Mouse (Mus musculus): ENCODE results near the gene Ifih1. TPM values are rescaled to one million over a fixed set of nuclear protein-coding genes. Genes with fewer than 3 reads are reported as not detected.

The Ifih1 gene
- polyA plus RNA-seq, 1 experiment from 2014 or later: 0.43 TPM

GRCm38 (mm10) chr2:62623024-62623441, 23.0 kb downstream of the Ifih1 start:
- Histone ChIP-seq H3K27ac (replicated peaks) (no peak overlapping the region), H3K27me3 (ENCODE audit: low read depth, poor library complexity, severe bottlenecking) (no peaks in the 10 kb centered on the region), H3K4me1 (no peaks in the 10 kb centered on the region), H3K4me3 (no peak overlapping the region), H3K36me3 (no peaks in the 10 kb centered on the region), H3K9me3 (replicated peaks) (no peaks in the 10 kb centered on the region)
- 92% methylated on average over 8 of the region's 8 CpGs for whole genome bisulfite sequencing
- DNase-seq (ENCODE audit: low spot score): no peak

GRCm38 (mm10) chr2:62619679-62620078, 26.4 kb downstream of the Ifih1 start:
- 76% methylated on average over 2 of the region's 2 CpGs for WGBS
- Histone ChIP-seq H3K4me3 (no peak overlapping the region), H3K4me1 (no peaks in the 10 kb centered on the region)

GRCm38 (mm10) chr2:62618934-62619341, 27.1 kb downstream of the Ifih1 start:
- Histone ChIP-seq H3K27ac (replicated peaks) (no peak overlapping the region), H3K4me3 (no peak overlapping the region), H3K9me3 (replicated peaks) (no peaks in the 10 kb centered on the region), H3K4me1 (no peaks in the 10 kb centered on the region), H3K36me3 (no peaks in the 10 kb centered on the region), H3K27me3 (ENCODE audit: low read depth, poor library complexity, severe bottlenecking) (no peaks in the 10 kb centered on the region)
- 84% methylated on average over 7 of the region's 7 CpGs for WGBS
- no peak for DNase-seq (ENCODE audit: low spot score)

More at GRCm38 (mm10) chr2:62619679-62620078, 26.4 kb downstream of the Ifih1 start:
- H3K9me3 ChIP-seq (replicated peaks): no peaks in the 10 kb centered on the region
- no peaks in the 10 kb centered on the region for H3K27me3 ChIP-seq (ENCODE audit: low read depth, poor library complexity, severe bottlenecking)
- no peak for DNase-seq (ENCODE audit: low spot score)
- no peaks in the 10 kb centered on the region for H3K36me3 ChIP-seq
- no peak overlapping the region for H3K27ac ChIP-seq (replicated peaks)

- Histone ChIP-seq H3K9me3 (replicated peaks) (no peaks in the 10 kb centered on the region), H3K27ac (replicated peaks) (no peak overlapping the region), H3K4me3 (no peak overlapping the region), H3K36me3 (no peaks in the 10 kb centered on the region), H3K27me3 (ENCODE audit: low read depth, poor library complexity, severe bottlenecking) (no peaks in the 10 kb centered on the region), H3K4me1 (no peaks in the 10 kb centered on the region)
- no peak for DNase-seq (ENCODE audit: low spot score)
- 96% methylated on average over 4 of the region's 4 CpGs for WGBS
These were observed 32.9 kb downstream of the Ifih1 start for GRCm38 (mm10) chr2:62613133-62613532.

- WGBS: 96% methylated on average over 16 of the region's 16 CpGs
- H3K9me3 ChIP-seq (replicated peaks): no peaks in the 10 kb centered on the region
- no peaks in the 10 kb centered on the region for H3K27me3 ChIP-seq (ENCODE audit: low read depth, poor library complexity, severe bottlenecking)
- H3K36me3 ChIP-seq: no peaks in the 10 kb centered on the region
- no peak overlapping the region for H3K4me3 ChIP-seq
- no peaks in the 10 kb centered on the region for H3K4me1 ChIP-seq
- DNase-seq (ENCODE audit: low spot score): no peak
- H3K27ac ChIP-seq (replicated peaks): no peak overlapping the region
These were observed 39.9 kb downstream of the Ifih1 start for GRCm38 (mm10) chr2:62606205-62606604.

- Histone ChIP-seq H3K27me3 (ENCODE audit: low read depth, poor library complexity, severe bottlenecking) (no peaks in the 10 kb centered on the region), H3K36me3 (no peaks in the 10 kb centered on the region), H3K9me3 (replicated peaks) (no peaks in the 10 kb centered on the region), H3K4me3 (no peak overlapping the region), H3K4me1 (no peaks in the 10 kb centered on the region), H3K27ac (replicated peaks) (no peak overlapping the region)
- no peak for DNase-seq (ENCODE audit: low spot score)
- 88% methylated on average over 5 of the region's 5 CpGs for WGBS
These were observed 42.5 kb downstream of the Ifih1 start for GRCm38 (mm10) chr2:62603530-62603929.

GRCm38 (mm10) chr2:62596586-62596985, 49.5 kb downstream of the Ifih1 start:
- no peaks in the 10 kb centered on the region for H3K9me3 ChIP-seq (replicated peaks)
- H3K36me3 ChIP-seq: no peaks in the 10 kb centered on the region
- DNase-seq (ENCODE audit: low spot score): no peak
- H3K4me1 ChIP-seq: no peaks in the 10 kb centered on the region
- H3K27ac ChIP-seq (replicated peaks): no peak overlapping the region
- no peaks in the 10 kb centered on the region for H3K27me3 ChIP-seq (ENCODE audit: low read depth, poor library complexity, severe bottlenecking)
- 91% methylated on average over 5 of the region's 5 CpGs for WGBS
- no peak overlapping the region for H3K4me3 ChIP-seq

- H3K9me3 ChIP-seq (replicated peaks): no peaks in the 10 kb centered on the region
- H3K27me3 ChIP-seq (ENCODE audit: low read depth, poor library complexity, severe bottlenecking): no peaks in the 10 kb centered on the region
- DNase-seq (ENCODE audit: low spot score): no peak
- no peak overlapping the region for H3K4me3 ChIP-seq
- no peak overlapping the region for H3K27ac ChIP-seq (replicated peaks)
- WGBS: 89% methylated on average over 2 of the region's 2 CpGs
- no peaks in the 10 kb centered on the region for H3K36me3 ChIP-seq
- no peaks in the 10 kb centered on the region for H3K4me1 ChIP-seq
These were observed 51.6 kb downstream of the Ifih1 start for GRCm38 (mm10) chr2:62594491-62594890.

GRCm38 (mm10) chr2:62591555-62591954, 54.5 kb downstream of the Ifih1 start:
- DNase-seq (ENCODE audit: low spot score): no peak
- Histone ChIP-seq H3K4me1 (no peaks in the 10 kb centered on the region), H3K27ac (replicated peaks) (no peak overlapping the region), H3K36me3 (no peaks in the 10 kb centered on the region), H3K4me3 (no peak overlapping the region), H3K9me3 (replicated peaks) (no peaks in the 10 kb centered on the region), H3K27me3 (ENCODE audit: low read depth, poor library complexity, severe bottlenecking) (no peaks in the 10 kb centered on the region)
- WGBS: 75% methylated on average over 3 of the region's 3 CpGs

- Histone ChIP-seq H3K4me3 (no peak overlapping the region), H3K27me3 (ENCODE audit: low read depth, poor library complexity, severe bottlenecking) (no peaks in the 10 kb centered on the region), H3K4me1 (no peaks in the 10 kb centered on the region), H3K36me3 (no peaks in the 10 kb centered on the region), H3K9me3 (replicated peaks) (no peaks in the 10 kb centered on the region), H3K27ac (replicated peaks) (no peak overlapping the region)
- no peak for DNase-seq (ENCODE audit: low spot score)
- WGBS: 83% methylated on average over 4 of the region's 4 CpGs
These were observed 56.7 kb downstream of the Ifih1 start for GRCm38 (mm10) chr2:62589333-62589732.

GRCm38 (mm10) chr2:62585769-62586168, 60.3 kb downstream of the Ifih1 start:
- DNase-seq (ENCODE audit: low spot score): no peak
- WGBS: 90% methylated on average over 5 of the region's 5 CpGs
- Histone ChIP-seq H3K9me3 (replicated peaks) (no peaks in the 10 kb centered on the region), H3K36me3 (no peaks in the 10 kb centered on the region), H3K4me1 (no peaks in the 10 kb centered on the region), H3K4me3 (no peak overlapping the region), H3K27ac (replicated peaks) (no peak overlapping the region), H3K27me3 (ENCODE audit: low read depth, poor library complexity, severe bottlenecking) (no peaks in the 10 kb centered on the region)

GRCm38 (mm10) chr2:62574962-62575361, 71.1 kb downstream of the Ifih1 start:
- H3K36me3 ChIP-seq: no peaks in the 10 kb centered on the region
- DNase-seq (ENCODE audit: low spot score): no peak
- H3K9me3 ChIP-seq (replicated peaks): no peaks in the 10 kb centered on the region
- H3K4me1 ChIP-seq: no peaks in the 10 kb centered on the region
- no peak overlapping the region for H3K4me3 ChIP-seq
- H3K27ac ChIP-seq (replicated peaks): no peak overlapping the region
- WGBS: 84% methylated on average over 3 of the region's 3 CpGs
- H3K27me3 ChIP-seq (ENCODE audit: low read depth, poor library complexity, severe bottlenecking): no peaks in the 10 kb centered on the region

GRCm38 (mm10) chr2:62574250-62574649, 71.8 kb downstream of the Ifih1 start:
- no peaks in the 10 kb centered on the region for H3K9me3 ChIP-seq (replicated peaks)
- WGBS: 86% methylated on average over 7 of the region's 7 CpGs
- H3K27ac ChIP-seq (replicated peaks): no peak overlapping the region
- H3K4me3 ChIP-seq: no peak overlapping the region
- no peaks in the 10 kb centered on the region for H3K27me3 ChIP-seq (ENCODE audit: low read depth, poor library complexity, severe bottlenecking)
- H3K4me1 ChIP-seq: no peaks in the 10 kb centered on the region
- DNase-seq (ENCODE audit: low spot score): no peak
- no peaks in the 10 kb centered on the region for H3K36me3 ChIP-seq

GRCm38 (mm10) chr2:62573753-62574159, 72.3 kb downstream of the Ifih1 start, which contains the start of gene Fap:
Gene Fap (minus strand): TSS chr2:62574075.
- no peak within 1 kb of the TSS for H3K27ac ChIP-seq (replicated peaks)
- H3K4me3 ChIP-seq: no peak within 1 kb of the TSS
- H3K9me3 ChIP-seq (replicated peaks): no peaks in the 10 kb centered on the region
- H3K4me1 ChIP-seq: no peaks in the 10 kb centered on the region
- no peak for DNase-seq (ENCODE audit: low spot score)
- WGBS: 79% methylated on average over 12 of the region's 12 CpGs
- no peaks in the 10 kb centered on the region for H3K36me3 ChIP-seq
- no peaks in the 10 kb centered on the region for H3K27me3 ChIP-seq (ENCODE audit: low read depth, poor library complexity, severe bottlenecking)

Measured in midbrain, embryonic 10.5 days (tissue).